Mouse (Mus musculus): Measurements from ENCODE around the gene Apoc1.

DNA sequence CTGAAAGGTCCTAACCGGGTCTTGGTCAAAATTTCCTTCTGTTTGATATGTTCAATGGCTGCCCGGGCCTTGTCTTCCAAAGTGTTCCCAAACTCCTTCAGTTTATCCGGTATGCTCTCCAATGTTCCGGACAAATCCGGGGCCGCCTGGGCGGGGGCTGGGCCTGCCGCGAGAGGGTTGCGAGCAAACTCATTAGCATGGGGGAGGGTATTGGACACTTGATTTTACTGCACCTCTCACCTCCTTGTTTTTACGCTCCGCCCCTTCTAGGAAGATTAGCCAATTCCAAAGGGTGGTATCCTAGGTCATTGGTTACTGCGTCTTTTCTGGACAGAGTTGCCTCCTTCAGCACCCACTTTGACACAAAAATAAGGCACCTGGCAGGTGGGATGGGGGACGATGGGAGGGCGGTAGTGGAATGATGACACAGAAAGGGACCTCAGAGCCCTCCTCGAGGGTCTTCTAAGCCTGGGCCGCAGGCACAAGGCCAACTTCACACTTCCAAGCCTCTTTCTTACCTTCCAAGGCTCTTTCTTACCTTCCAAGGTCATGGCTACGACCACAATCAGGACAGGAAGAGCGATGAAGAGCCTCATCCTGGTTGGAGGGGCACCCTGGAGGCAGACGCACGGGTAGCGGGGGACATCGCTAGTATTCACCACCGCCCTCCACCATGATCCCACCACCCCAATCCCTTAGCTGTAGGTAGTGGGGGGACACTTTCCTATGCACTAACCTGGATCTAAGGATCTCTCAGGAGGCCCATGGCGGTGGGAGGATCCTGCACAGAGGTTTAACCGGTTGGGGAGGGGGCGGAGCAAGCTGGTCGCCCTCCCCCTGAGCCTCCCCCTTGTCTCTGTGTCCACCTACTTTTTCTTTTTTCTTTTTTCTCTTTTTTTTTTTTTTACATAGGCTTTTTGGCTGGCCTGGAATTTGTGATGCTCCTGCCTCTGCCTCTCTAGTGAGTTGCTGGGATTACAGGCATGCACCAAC lies at the start of gene Apoc1:
- no peak for TF ChIP-seq POLR2AphosphoS5 (IDR thresholded peaks at IDR 0.05; ENCODE audit: insufficient replicate concordance, low read depth, low read length)
- TF ChIP-seq CTCF (IDR thresholded peaks at IDR 0.05; ENCODE audit: low read depth, low read length): no peak

Data from G1E (cell line).